Comparison of ENCODE assay signal across 1 mouse cellular context in genomic region chr4:141404518-141405313, GRCm38 (mm10).
TF ChIP-seq lines count a peak whose summit lies in the region.

No protein-coding gene starts in this region.

TF ChIP-seq in CH12.LX, 34 proteins besides CTCF, POLR2A, EP300 and RAD21 (continued from another document):
- TF ChIP-seq ELF1 (IDR thresholded peaks at IDR 0.05; ENCODE audit: low read depth, low read length) (0 out of 2 replicates have a peak, but pooled peaks have one; percentile 31), POLR2AphosphoS2 (IDR thresholded peaks at IDR 0.05; ENCODE audit: low read depth, low read length) (no peak), ZC3H11A (IDR thresholded peaks at IDR 0.05; ENCODE audit: low read depth, low read length) (peak; percentile 86)
